Mouse (Mus musculus) neural tube, embryonic 15.5 days (tissue): Measurements from ENCODE around the gene Syt17. TPM values are rescaled to one million over a fixed set of nuclear protein-coding genes. Genes with fewer than 3 reads are reported as not detected.

Source experiments
- ATAC-seq: fragments of 200-750 bp; cut with Nextera tagmentation; 2 replicates; pipeline ENCODE4 v1.8.0; 2017; ENCODE audit warnings: mild to moderate bottlenecking, moderate TSS enrichment, moderate library complexity; ENCODE audit not compliant: low FRiP score
- H3K27ac ChIP-seq: fragments of 300-500 bp; sonication (generic); replicated peaks from 2 replicates; pipeline ENCODE4 v1.5.1; 2015; ENCODE audit warnings: mild to moderate bottlenecking, inconsistent platforms
- H3K27me3 ChIP-seq: fragments of 300-500 bp; sonication (generic); replicated peaks from 2 replicates; pipeline ENCODE4 v1.6.1; 2015; ENCODE audit warnings: inconsistent platforms
- H3K36me3 ChIP-seq: fragments of 300-500 bp; sonication (generic); 2 replicates; pipeline ENCODE4 v1.6.1; 2015; ENCODE audit warnings: inconsistent platforms
- H3K4me1 ChIP-seq: fragments of 300-500 bp; sonication (generic); 2 replicates; pipeline ENCODE4 v1.6.1; 2015; ENCODE audit warnings: inconsistent platforms
- H3K4me2 ChIP-seq: fragments of 300-500 bp; sonication (generic); 2 replicates; pipeline ENCODE4 v1.6.1; 2015; ENCODE audit warnings: inconsistent platforms, mild to moderate bottlenecking, moderate library complexity
- H3K4me3 ChIP-seq: fragments of 300-500 bp; sonication (generic); replicated peaks from 2 replicates; pipeline ENCODE4 v1.5.1; 2015; ENCODE audit warnings: mild to moderate bottlenecking, inconsistent platforms
- H3K9ac ChIP-seq: fragments of 300-500 bp; sonication (generic); replicated peaks from 2 replicates; pipeline ENCODE4 v1.6.1; 2015; ENCODE audit warnings: mild to moderate bottlenecking, inconsistent platforms
- H3K9me3 ChIP-seq: fragments of 300-500 bp; sonication (generic); replicated peaks from 2 replicates; pipeline ENCODE4 v1.6.1; 2016; ENCODE audit warnings: inconsistent platforms
- WGBS: fragments of 180-500 bp; shearing (Covaris S2); methylation state at CpG from one replicate; pipeline ENCODE4 v1.1.7; 2015; ENCODE audit warnings: mixed read lengths; 5-methylcytosine and 5-hydroxymethylcytosine counted together
- polyA plus RNA-seq: library from polyadenylated mRNA; unstranded; fragments of >200 nt; fragmentation: Nextera tagmentation; extraction: Ambion mirVana; gene quantifications from 2 replicates; pipeline ENCODE4 v1.2.1, GENCODE M21; 2015

Gene Syt17
- polyA plus RNA-seq, 1 experiment from 2014 or later = 24.3 TPM

- Histone ChIP-seq H3K4me3 (no peak overlapping the region), H3K9me3 (no peaks in the 10 kb centered on the region), H3K4me1 (peaks cover 3% of the 10 kb centered on the region), H3K9ac (no peak overlapping the region), H3K27ac (no peak overlapping the region), H3K4me2 (no peak overlapping the region), H3K27me3 (no peaks in the 10 kb centered on the region; the same call in 1 of the 2 replicates), H3K36me3 (no peaks in the 10 kb centered on the region)
- ATAC-seq = no peak
- 69% methylated on average over 4 of the region's 4 CpGs for WGBS
Measured at GRCm38 (mm10) chr7:118453722-118454121, 5.7 kb upstream of the Syt17 start.

DNA sequence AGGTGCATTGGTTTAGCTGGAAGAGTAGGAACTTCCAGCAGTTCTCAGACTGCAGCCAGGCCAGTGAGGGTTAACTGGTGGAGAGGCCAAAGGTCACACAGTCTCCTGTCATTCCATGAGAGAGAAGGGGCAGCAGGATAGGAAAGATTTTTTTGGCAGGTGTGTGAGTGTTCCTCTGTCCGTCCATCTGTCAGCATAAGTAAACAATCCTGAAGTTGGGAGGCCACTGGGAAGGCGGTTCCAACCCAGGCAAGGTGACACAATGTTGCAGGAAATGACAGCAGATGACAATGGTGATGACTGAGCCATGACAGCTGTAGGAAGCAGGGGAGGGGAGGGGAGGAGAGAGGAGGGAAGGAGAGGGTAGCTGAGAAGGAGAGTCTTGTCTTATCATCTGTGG lies 4.9 kb upstream of the Syt17 start:
- WGBS = 49% methylated on average over 2 of the region's 2 CpGs
- no peaks in the 10 kb centered on the region for H3K36me3 ChIP-seq
- ATAC-seq = no peak
- peaks cover 11% of the 10 kb centered on the region for H3K4me1 ChIP-seq
- H3K4me3 ChIP-seq = no peak overlapping the region
- H3K4me2 ChIP-seq = no peak overlapping the region
- no peaks in the 10 kb centered on the region for H3K9me3 ChIP-seq
- H3K27me3 ChIP-seq = no peaks in the 10 kb centered on the region; the same call in 1 of the 2 replicates
- no peak overlapping the region for H3K9ac ChIP-seq
- no peak overlapping the region for H3K27ac ChIP-seq

GRCm38 (mm10) chr7:118447291-118448133 lies 510 bp downstream of the Syt17 start:
- H3K9me3 ChIP-seq = no peaks in the 10 kb centered on the region
- H3K36me3 ChIP-seq = no peaks in the 10 kb centered on the region
- H3K4me2 ChIP-seq = peak overlapping the region; percentile 95
- under 1% methylated on average over 64 of the region's 65 CpGs for WGBS
- no peak overlapping the region for H3K27ac ChIP-seq
- H3K9ac ChIP-seq = peak overlapping the region; percentile 64
- H3K27me3 ChIP-seq = 0 out of 2 replicates have a peak, but pooled peaks cover 6% of the 10 kb centered on the region
- ATAC-seq = peak; percentile 75
- peaks cover 28% of the 10 kb centered on the region for H3K4me1 ChIP-seq
- H3K4me3 ChIP-seq = peak overlapping the region; percentile 56

- 64% methylated on average over 7 of the region's 7 CpGs for WGBS
Measured at GRCm38 (mm10) chr7:118443895-118444485, 4.0 kb downstream of the Syt17 start.

DNA sequence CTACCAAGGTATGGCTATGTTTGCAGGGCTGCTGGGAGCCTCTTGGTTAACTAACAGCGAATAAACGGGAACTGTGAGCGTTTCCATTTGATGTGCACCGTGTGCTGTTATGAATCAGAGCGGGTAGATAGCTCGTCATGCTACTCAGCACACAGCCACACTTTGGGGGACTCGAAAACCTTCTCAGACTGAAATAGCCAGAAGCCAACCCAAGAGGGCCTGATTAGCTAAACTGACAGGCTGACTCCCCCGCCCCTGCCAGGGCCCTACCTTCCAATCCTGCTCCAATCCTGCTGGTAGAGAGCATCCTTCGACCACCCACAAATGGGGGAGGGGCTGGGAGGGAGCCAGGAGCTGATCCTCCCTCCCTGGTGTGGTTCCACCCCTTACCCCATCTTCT lies 4.7 kb downstream of the Syt17 start:
- Histone ChIP-seq H3K36me3 (no peaks in the 10 kb centered on the region), H3K4me1 (peaks cover 22% of the 10 kb centered on the region), H3K9me3 (no peaks in the 10 kb centered on the region), H3K27me3 (0 out of 2 replicates have a peak, but pooled peaks cover 6% of the 10 kb centered on the region), H3K9ac (no peak overlapping the region), H3K4me2 (peak overlapping the region; percentile 38), H3K4me3 (no peak overlapping the region), H3K27ac (no peak overlapping the region)
- WGBS = 7% methylated on average over 9 of the region's 9 CpGs
- no peak for ATAC-seq

More at GRCm38 (mm10) chr7:118443895-118444485, 4.0 kb downstream of the Syt17 start:
- no peak overlapping the region for H3K4me3 ChIP-seq
- 0 out of 2 replicates have a peak, but pooled peaks cover 6% of the 10 kb centered on the region for H3K27me3 ChIP-seq
- H3K36me3 ChIP-seq = no peaks in the 10 kb centered on the region
- no peak for ATAC-seq
- H3K27ac ChIP-seq = no peak overlapping the region
- H3K4me2 ChIP-seq = no peak overlapping the region
- no peak overlapping the region for H3K9ac ChIP-seq
- H3K4me1 ChIP-seq = peaks cover 27% of the 10 kb centered on the region
- no peaks in the 10 kb centered on the region for H3K9me3 ChIP-seq

DNA sequence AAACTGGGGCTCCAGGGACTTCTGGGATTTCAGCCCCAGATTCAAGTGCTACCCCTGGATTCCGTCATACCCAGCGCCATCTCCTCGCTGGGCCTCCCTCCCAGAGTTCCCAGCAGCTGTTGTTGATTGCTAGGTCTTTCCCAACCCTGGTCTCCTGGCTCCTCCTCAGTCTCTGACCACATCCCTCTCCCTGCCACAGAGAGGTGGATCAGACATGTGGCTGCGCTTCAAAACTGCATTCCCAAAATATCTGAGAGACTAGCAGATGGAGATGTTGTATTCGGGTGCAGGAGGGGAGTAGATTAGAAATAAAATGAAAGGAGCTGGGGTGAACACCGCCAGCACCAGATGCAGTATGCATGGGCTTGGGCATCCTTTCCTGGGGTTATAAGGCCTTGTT lies 6.5 kb downstream of the Syt17 start:
- no peak for ATAC-seq
- Histone ChIP-seq H3K4me3 (no peak overlapping the region), H3K27ac (no peak overlapping the region), H3K4me2 (no peak overlapping the region), H3K27me3 (0 out of 2 replicates have a peak, but pooled peaks cover 3% of the 10 kb centered on the region), H3K4me1 (peaks cover 5% of the 10 kb centered on the region), H3K9ac (no peak overlapping the region), H3K36me3 (no peaks in the 10 kb centered on the region), H3K9me3 (no peaks in the 10 kb centered on the region)
- 89% methylated on average over 6 of the region's 6 CpGs for WGBS

DNA sequence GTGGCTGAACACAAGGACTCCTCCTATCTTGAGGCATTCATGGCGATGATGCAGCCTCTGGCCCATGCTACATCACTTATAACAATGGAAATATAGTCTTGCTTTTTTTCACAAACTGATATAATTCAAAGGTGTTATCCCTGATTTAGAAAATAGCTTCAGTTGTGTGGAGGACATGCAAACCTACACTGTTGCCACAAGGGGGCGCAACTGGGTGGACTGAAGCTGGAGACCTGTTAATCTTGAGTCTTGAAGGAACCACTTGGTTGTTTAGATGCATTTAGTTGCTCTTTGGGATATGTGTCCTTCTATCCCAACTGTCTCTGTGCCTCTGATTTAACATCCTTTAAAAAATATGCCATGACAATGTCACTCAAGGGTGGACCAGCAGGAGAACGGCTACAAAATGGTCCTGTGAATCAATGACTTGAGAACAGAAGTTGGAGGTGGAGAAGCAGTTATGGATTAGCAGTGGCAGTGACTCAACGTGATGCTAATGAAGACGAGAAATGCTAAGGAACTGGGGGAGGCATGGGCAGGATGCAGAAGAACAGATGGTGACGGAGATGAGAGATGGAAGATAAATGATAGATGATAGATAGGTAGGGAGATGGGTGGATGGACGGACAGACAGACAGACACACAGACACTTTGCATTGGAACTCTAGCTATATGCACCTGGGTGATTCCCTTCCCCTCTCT lies 10.8 kb downstream of the Syt17 start:
- no peaks in the 10 kb centered on the region for H3K4me1 ChIP-seq
- H3K36me3 ChIP-seq = no peaks in the 10 kb centered on the region
- no peaks in the 10 kb centered on the region for H3K9me3 ChIP-seq
- H3K4me3 ChIP-seq = no peak overlapping the region
- no peak overlapping the region for H3K27ac ChIP-seq
- H3K27me3 ChIP-seq = no peaks in the 10 kb centered on the region
- no peak for ATAC-seq
- 59% methylated on average over 7 of the region's 7 CpGs for WGBS
- H3K9ac ChIP-seq = no peak overlapping the region
- no peak overlapping the region for H3K4me2 ChIP-seq

DNA sequence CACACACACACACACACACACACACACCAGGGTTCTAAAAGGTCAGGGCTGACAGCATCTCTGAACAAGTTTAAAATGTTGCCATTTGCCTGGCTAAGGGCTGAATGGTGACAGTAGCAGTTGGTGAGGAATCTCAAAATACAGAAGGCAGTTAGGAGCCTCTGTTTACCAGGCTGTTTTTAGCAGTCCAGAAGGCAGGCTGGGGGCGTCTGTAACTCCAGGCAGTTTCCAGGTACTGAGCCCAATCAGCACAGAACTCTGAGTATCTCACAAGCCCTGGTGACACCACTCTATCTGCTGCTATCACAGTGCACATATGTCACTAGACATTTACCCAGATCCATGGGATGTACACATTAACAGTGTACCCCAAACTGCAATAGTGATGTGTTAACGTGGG lies 19.1 kb downstream of the Syt17 start:
- H3K9ac ChIP-seq = no peak overlapping the region
- H3K4me2 ChIP-seq = no peak overlapping the region
- H3K4me1 ChIP-seq = no peaks in the 10 kb centered on the region
- 82% methylated on average over 2 of the region's 2 CpGs for WGBS
- no peaks in the 10 kb centered on the region for H3K27me3 ChIP-seq
- H3K4me3 ChIP-seq = no peak overlapping the region
- no peaks in the 10 kb centered on the region for H3K36me3 ChIP-seq
- no peaks in the 10 kb centered on the region for H3K9me3 ChIP-seq
- ATAC-seq = no peak
- H3K27ac ChIP-seq = no peak overlapping the region

GRCm38 (mm10) chr7:118419491-118420180 lies 28.4 kb downstream of the Syt17 start:
- Histone ChIP-seq H3K4me1 (peaks cover 17% of the 10 kb centered on the region), H3K36me3 (no peaks in the 10 kb centered on the region), H3K4me2 (peak overlapping the region; percentile 34), H3K27me3 (no peaks in the 10 kb centered on the region), H3K27ac (no peak overlapping the region), H3K4me3 (no peak overlapping the region), H3K9me3 (no peaks in the 10 kb centered on the region), H3K9ac (no peak overlapping the region)
- peak; percentile 75 for ATAC-seq
- 38% methylated on average over 6 of the region's 6 CpGs for WGBS

DNA sequence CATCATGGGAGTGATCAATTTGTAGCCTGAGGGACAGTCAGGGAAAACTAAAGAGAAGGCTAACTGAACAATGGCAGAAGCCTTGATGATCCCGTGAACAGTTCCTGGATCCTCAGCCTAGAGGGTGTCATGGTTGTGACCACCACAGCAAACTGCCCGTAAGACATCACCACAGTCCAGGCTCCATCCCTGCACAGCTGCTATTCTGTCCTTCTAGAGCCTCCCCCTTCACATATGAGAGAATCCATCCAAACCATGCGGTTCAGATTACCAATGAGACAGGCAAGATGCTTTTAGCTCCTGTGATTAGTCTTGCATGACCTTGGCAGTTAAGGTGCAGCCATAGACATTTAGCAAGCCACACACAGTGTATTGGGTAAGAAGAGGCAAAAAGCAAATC lies 33.8 kb downstream of the Syt17 start:
- 89% methylated on average over 3 of the region's 3 CpGs for WGBS
- no peak for ATAC-seq
- Histone ChIP-seq H3K9ac (no peak overlapping the region), H3K4me1 (peaks cover 5% of the 10 kb centered on the region; the same call in 1 of the 2 replicates), H3K4me2 (no peak overlapping the region), H3K9me3 (no peaks in the 10 kb centered on the region), H3K27me3 (no peaks in the 10 kb centered on the region), H3K4me3 (no peak overlapping the region), H3K36me3 (no peaks in the 10 kb centered on the region), H3K27ac (no peak overlapping the region)

- Histone ChIP-seq H3K27ac (no peak overlapping the region), H3K4me1 (no peaks in the 10 kb centered on the region), H3K9me3 (no peaks in the 10 kb centered on the region), H3K27me3 (no peaks in the 10 kb centered on the region), H3K36me3 (no peaks in the 10 kb centered on the region), H3K4me3 (no peak overlapping the region), H3K9ac (no peak overlapping the region), H3K4me2 (no peak overlapping the region)
- 87% methylated on average over 3 of the region's 3 CpGs for WGBS
- no peak for ATAC-seq
Measured at GRCm38 (mm10) chr7:118411877-118412276, 36.1 kb downstream of the Syt17 start.
